Mouse (Mus musculus): ENCODE data around the gene Rad51b.

Gene Rad51b

DNA sequence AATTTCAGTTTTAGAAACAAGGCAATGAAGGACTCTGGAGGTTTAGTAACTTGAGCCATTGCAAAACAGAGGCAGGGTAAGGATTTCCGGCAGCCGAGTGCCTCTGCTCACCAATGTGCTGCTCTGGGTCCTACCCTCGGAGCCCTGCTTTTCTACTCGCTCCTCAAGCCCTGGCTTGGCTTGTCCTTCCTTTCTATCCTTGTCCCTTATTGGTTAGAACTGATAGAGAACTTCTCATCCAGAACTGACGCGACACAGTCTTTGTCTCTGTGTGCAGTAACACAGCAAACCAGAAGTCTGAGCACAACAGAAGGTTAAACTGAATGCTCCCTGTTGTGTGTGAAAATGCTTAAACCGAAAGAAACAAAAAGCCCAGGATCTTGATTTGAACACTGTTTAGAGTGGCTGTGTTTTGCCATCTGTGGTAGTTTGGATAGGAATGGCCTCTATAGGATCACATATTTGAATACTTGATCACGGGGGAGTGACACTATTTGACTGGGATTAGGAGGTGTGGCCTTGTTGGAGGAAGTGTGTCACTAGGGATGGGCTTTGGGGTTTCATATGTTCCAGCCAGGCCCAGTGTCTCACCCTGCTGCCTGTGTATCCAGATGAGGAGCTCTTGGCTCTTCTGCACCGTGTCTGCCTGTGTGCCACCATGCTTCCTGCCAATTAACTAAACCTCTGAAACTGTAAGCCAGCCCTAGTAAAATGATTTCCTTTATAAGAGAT is 389.7 kb downstream of the Rad51b start:
- no peak for DNase-seq (ENCODE audit: low read depth, low spot score)

DNA sequence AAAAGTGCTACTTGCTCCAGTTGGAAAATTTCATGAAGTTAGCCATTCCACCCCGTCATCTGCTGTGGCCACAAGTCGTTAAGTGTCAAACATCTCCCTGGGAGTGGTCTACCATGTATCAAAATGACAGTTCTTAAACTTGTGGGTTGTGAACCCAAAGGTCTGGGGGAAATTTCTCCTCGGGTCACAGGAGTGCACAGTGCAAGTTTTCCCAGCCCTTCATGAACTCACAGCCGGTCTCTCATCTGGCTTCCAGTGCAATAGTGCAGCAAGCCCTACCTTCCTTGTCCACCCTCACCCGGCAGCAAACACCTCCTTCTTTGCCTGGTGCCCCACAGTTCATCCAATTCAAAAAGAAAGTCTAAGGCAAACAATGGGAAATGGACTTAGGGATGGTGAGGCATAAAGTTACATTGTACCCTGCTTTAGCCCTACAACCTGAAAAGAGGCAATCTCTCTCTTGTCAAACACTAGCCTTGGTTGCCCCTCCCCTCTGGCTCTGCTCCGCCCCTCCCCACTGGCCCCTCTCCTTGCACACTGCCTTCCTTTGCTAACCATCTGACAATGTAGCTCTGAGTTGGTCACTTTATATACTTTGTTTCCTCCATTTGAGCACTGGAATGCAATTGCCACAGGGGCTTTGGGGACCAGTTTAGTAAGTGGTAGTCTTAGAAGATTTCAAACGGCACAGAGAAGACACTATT is 390.8 kb downstream of the Rad51b start:
- DNase-seq (ENCODE audit: low read depth, low spot score), result no peak

DNA sequence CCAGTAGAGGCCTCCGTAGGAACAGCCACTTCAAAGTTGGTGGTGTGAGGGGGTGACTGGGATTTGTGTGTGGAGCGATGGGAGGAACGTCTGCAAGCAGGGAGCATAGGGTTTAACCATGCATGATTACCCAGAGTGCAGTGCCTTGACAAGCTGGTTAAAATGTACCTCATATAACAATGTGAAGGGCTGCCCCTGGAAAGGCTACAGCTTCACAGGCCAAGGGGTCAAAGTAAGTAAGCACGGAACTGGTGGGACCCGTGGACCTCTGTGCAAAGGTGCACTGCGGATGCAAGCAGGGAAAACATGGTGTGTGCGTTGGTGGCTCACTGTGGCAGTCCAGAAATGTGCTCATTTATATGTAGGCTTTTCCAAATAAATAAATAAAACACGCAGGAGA is 392.2 kb downstream of the Rad51b start:
- no peak for DNase-seq (ENCODE audit: low read depth, low spot score)

- peak; percentile 57 for DNase-seq (ENCODE audit: low read depth, low spot score)
Measured at GRCm38 (mm10) chr12:79691929-79692862, 395.1 kb downstream of the Rad51b start.

DNA sequence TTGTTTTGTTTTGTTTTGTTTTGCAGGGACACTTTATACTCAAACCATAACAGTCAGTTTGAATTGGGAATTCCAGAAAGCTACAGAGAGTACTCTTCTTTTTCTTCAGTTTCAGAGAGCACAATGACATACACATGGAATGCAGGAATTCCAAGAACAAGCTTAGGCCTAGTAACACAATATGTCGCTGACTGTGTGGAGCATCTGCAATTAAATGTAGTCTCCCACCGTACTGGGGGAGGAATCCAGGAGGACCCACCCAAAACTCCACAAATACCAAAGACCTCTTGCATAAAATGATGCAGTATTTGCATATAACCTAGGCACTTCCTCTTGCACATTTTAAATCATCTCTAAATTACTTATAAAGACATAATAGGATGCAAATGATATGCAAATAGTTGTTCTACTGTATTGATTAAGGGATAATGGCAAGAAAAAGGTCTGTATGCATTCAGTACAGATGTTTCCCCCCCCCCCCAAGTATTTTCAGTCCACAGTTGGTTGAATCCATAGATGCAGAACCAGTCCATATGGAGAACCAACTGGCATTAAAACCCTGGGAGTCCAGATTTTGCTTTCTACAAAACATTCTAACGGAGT is 398.9 kb downstream of the Rad51b start:
- DNase-seq (ENCODE audit: low read depth, low spot score), result no peak

- DNase-seq (ENCODE audit: low read depth, low spot score), result no peak
Measured at GRCm38 (mm10) chr12:79703555-79703954, 406.5 kb downstream of the Rad51b start.

GRCm38 (mm10) chr12:79705501-79706266 is 408.6 kb downstream of the Rad51b start:
- DNase-seq (ENCODE audit: low read depth, low spot score), result no peak

- no peak for DNase-seq (ENCODE audit: low read depth, low spot score)
Measured at GRCm38 (mm10) chr12:79707565-79708422, 410.7 kb downstream of the Rad51b start.

DNA sequence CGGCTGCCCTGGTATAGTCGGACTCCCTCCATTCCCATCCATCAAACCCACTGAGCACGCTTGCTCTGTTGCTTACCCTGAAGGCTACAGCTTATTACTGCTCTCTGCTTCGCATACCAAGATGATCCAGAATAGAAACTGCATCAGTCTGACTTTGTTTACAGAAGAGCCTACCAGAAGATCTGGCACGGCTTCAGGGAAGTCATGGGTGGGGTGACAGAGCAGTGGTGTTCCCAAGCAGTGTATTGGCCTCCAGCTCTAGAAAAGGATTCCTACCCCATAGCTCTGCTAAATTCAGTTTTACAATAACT is 411.3 kb downstream of the Rad51b start:
- no peak for DNase-seq (ENCODE audit: low read depth, low spot score)

DNA sequence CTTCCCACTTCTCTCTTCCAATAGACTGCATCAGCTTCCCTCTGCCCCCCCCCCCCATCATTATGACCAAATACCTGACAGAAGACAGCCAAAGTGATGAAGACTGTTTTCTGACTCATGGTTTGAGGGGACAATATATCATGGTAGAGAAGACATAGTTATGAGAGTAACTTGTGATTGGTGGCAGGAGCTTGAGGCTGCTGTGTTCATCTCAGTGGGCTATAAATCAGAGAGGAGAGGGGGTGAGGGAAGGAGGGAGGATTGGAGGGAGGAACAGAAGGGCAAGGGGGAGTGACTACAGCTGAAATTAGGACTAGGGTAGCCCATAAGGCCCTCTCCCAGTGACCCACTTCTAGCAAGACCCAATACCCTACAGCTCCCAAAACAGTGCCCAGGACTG is 416.2 kb downstream of the Rad51b start:
- DNase-seq (ENCODE audit: low read depth, low spot score), result no peak

DNA sequence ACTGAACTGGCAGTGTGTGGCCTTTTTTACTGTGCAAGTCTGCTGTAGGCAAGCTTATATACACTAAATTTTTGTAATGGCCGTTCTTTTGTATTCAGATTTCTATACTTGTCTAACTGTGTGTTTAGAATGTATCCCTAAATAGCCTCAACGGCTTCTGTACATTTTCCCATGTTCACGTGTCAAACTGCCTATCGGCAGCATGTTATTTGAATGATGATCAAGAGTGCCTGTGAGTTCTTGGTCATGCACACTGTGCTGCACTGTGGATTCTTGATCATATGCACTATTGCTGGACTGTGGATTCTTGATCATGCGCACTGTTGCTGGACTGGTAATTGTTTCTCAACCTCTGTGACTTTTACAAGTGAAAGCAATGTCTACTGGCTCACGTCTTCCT is 417.4 kb downstream of the Rad51b start:
- no peak for DNase-seq (ENCODE audit: low read depth, low spot score)

- no peak for DNase-seq (ENCODE audit: low read depth, low spot score)
Measured at GRCm38 (mm10) chr12:79715506-79716345, 418.6 kb downstream of the Rad51b start.

DNA sequence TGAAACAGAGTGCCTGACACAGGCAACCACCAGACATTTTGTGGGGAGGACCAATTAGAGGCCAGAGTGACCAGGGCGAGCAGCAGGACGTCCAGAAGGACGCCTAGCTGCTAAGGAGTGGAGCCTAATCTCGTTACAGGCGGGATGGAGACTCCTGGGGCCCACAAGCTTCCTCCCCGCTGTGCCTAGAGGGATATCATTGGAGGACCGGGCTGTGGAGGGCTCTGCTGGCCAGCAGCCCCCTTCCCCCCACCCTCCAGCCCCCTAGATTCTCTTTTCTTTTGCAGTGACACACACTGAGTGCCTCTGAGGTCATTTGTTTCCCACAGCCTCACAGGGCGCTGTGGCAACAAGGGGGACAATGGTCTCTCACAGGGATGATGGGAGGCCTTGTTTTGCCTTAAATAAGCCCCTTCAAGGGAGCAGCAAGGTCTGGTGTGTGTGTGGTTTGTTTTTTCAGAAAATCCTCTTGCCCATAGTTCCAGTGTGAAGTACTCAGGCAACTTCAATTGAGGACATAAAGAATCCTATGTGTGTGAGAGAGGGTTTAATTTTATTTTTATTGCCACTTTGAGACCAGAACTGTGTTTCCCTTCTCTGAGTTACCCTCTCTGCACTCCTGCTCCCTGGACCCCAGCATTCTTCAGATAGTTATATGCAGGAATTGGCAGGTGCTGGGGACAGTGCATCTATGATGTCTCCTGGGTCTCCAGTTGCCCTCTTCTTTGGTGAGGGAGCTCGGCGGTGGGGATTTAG is 422.2 kb downstream of the Rad51b start:
- DNase-seq (ENCODE audit: low read depth, low spot score), result no peak

DNA sequence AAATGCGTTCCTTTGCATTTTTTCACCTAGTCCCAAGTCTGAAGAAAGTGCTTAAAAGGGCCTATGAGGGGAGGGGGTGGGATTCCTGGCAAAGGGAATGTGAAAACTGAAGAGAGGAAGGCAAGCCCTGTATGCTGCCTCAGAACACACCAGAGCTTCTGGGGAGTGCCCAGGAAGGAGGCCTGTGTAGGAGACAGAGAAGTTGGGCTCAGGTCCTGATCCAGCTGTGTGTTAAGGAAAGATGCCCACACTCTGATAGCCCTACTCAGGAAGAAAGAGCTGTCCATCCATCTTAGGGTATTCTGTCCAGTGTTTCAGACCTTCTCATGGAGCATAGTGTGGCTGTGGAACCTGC is 422.7 kb downstream of the Rad51b start:
- DNase-seq (ENCODE audit: low read depth, low spot score), result no peak

- no peak for DNase-seq (ENCODE audit: low read depth, low spot score)
Measured at GRCm38 (mm10) chr12:79724875-79725274, 427.8 kb downstream of the Rad51b start.

DNA sequence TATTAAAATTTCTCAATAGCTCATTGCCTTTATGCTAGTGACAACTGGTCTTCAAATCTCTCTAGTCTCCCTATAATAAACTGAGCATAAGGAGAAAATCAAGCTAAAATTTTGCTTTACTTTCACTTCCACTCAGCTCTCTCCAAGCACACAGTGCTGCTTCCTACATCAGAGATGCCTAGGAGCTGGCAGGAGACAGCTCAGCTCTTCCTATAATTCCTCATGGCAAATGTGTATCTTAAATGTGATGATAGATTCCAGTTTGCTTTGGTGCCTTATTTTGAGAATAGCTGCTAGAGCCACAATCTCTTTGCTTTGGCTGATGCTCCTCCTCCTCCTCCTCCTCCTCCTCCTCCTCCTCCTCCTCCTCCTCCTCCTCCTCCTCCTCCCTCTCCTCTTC is 428.6 kb downstream of the Rad51b start:
- no peak for DNase-seq (ENCODE audit: low read depth, low spot score)

GRCm38 (mm10) chr12:79726116-79726515 is 429.0 kb downstream of the Rad51b start:
- no peak for DNase-seq (ENCODE audit: low read depth, low spot score)

DNA sequence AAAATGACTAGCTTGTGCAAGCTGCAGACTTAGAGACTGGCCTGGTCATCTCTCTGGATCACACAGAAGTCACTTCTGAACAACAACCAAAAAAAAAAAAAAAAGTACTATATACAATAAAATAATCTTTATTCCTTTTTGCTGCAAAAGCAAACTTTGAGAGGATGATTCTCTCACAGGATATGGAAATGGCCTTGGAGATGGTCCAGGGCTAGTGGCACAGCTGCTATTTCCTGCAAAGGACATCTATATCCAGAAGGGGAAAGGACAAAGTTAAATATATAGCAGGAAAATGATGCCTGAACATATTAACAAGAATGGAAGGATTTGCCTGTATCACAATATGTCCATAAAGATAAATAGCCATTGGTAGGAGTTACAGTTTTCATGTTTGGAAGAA is 429.9 kb downstream of the Rad51b start:
- no peak for DNase-seq (ENCODE audit: low read depth, low spot score)
